Mouse (Mus musculus) kidney, adult 2 months (tissue): ENCODE data around the gene Gfra1.
A peak's percentile ranks its signal among the peaks of the same experiment; 100 is the strongest.

ENCODE experiments used
- CTCF ChIP-seq: fragments of 200-500 bp; conservative IDR thresholded peaks from 2 replicates; pipeline ENCODE4 v1.5.1; 2011; ENCODE audit warnings: low read depth, mild to moderate bottlenecking, control low read depth, low read length, moderate library complexity, mixed read lengths; ENCODE audit not compliant: insufficient read depth, insufficient read length
- POLR2A ChIP-seq: fragments of 200-500 bp; IDR thresholded peaks from one replicate; pipeline ENCODE4 v1.6.1; 2011; ENCODE audit warnings: low read depth, low read length, control low read depth

DNA sequence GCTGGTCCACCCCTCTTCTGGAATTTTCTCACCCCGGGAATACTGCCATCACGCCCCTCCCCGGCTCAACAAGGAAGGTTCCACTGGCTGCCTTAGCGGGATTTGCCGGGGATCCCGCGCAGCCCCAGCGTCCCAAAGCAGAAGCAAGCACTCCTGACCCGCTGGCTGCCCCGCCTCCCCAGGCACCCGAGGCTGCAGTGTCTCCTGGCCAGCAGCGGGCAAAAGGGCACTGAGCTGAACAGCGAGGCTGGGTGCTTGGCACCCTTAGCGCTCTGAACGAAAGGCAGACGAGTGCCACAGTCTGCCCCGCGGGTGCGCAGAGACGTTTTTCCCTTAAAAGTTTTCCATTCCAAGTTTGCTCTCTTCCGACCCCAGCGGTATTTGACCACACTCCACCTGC, 2.1 kb downstream of the Gfra1 start:
- TF ChIP-seq POLR2A (no peak), CTCF (0 out of 2 replicates have a peak, but pooled peaks have one; percentile 10)
